19 mouse cellular contexts compared by ENCODE assay signal in the genomic region with DNA sequence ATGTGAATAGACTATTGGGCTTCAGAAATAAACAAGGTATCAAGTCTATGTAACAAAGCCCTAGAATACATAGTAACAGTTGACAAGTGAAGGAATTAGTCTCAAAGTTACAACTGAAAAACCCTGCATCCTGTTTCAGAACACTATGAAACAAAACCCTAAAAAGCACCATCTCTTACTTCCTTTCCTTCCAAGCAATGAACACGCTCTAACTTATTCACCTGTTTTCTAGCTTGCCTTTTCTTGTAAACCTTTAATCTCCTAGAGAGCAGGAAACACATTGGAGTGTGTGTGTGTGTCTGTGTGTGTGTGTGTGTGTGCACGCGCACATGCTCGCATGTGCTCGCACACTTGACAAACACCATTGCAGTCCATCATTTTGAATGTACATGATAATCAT. TPM values are rescaled to one million over a fixed set of nuclear protein-coding genes. Genes with fewer than 3 reads are reported as not detected.
A peak's percentile ranks its signal among the peaks of the same experiment; 100 is the strongest.
DNase-seq lines count a peak whose midpoint lies in the region.
"Had no signal": no experiment of that assay in that cellular context is flagged by ENCODE, and none has a peak within 500 bp of the region (broad histone marks: within the 10 kb centered on the region; RNA-seq: fewer than 3 reads in every experiment).

No protein-coding gene starts in this region.

- intact Hi-C loops in left cerebral cortex, postnatal 14 days (cut with DNase I), result no loop called here

- peak; percentile 32 for DNase-seq in thymus, postnatal 0 days (ENCODE audit: low spot score)
- DNase-seq in thymus, postnatal 25 days, result no peak
- peak; percentile 56 for DNase-seq in CD4-positive, CD25-positive, alpha-beta regulatory T cell, adult 2 months (ENCODE audit: low read depth, low spot score)
- DNase-seq in T-cell, adult 2 months (ENCODE audit: low spot score), result peak; percentile 49
- DNase-seq in naive thymus-derived CD4-positive, alpha-beta T cell, adult 2 months (ENCODE audit: low read depth), result peak; percentile 78
- DNase-seq in frontal cortex, adult 2 months (ENCODE audit: extremely low spot score in 1 of 2, low spot score in 1 of 2), result no peak
- no peak for DNase-seq in left cerebral cortex, postnatal 14 days (ENCODE audit: low spot score in 2 of 2)
- no peak for DNase-seq in layer of hippocampus, adult 11-12 months (ENCODE audit: low spot score)
- DNase-seq: adrenal gland, postnatal 10 days; adrenal gland, postnatal 36 days; B cell, adult 2 months; cerebellum, adult 2 months; cerebellum, adult 9-11 months; cerebellum, postnatal 25 days; forebrain, postnatal 0 days; gastrocnemius, postnatal 25 days; heart, adult 18-20 months; heart, postnatal 10 days; heart, postnatal 36 days had no signal

RNA-seq across cellular contexts. Expression of gene Tet1, which starts 49.8 kb away (rescaled TPM):
- polyA plus RNA-seq in thymus, postnatal 0 days (2015; fragmentation: Nextera tagmentation; extraction: Ambion mirVana), result 11.6 and 14.5 TPM in 2 replicates
- 4.0 and 4.3 TPM in 2 replicates for polyA plus RNA-seq in frontal cortex, adult 2 months (2012; rRNA removed)
- 10 to 100 TPM; 42.6 to 49.5 TPM for total RNA-seq in left cerebral cortex, postnatal 14 days (2021)

Comparison
In these comparisons a context has a peak if more than half of its experiments do, and no peak if none do; other contexts are left out.
1. DNase-seq: peak in thymus, postnatal 0 days (single experiment), CD4-positive, CD25-positive, alpha-beta regulatory T cell, adult 2 months (single experiment), T-cell, adult 2 months (single experiment) and naive thymus-derived CD4-positive, alpha-beta T cell, adult 2 months (single experiment); none in thymus, postnatal 25 days (single experiment), frontal cortex, adult 2 months (0 of 2), left cerebral cortex, postnatal 14 days (0 of 2) and layer of hippocampus, adult 11-12 months (single experiment).